Mouse (Mus musculus): ENCODE results near the gene Ighmbp2.

Gene Ighmbp2

DNA sequence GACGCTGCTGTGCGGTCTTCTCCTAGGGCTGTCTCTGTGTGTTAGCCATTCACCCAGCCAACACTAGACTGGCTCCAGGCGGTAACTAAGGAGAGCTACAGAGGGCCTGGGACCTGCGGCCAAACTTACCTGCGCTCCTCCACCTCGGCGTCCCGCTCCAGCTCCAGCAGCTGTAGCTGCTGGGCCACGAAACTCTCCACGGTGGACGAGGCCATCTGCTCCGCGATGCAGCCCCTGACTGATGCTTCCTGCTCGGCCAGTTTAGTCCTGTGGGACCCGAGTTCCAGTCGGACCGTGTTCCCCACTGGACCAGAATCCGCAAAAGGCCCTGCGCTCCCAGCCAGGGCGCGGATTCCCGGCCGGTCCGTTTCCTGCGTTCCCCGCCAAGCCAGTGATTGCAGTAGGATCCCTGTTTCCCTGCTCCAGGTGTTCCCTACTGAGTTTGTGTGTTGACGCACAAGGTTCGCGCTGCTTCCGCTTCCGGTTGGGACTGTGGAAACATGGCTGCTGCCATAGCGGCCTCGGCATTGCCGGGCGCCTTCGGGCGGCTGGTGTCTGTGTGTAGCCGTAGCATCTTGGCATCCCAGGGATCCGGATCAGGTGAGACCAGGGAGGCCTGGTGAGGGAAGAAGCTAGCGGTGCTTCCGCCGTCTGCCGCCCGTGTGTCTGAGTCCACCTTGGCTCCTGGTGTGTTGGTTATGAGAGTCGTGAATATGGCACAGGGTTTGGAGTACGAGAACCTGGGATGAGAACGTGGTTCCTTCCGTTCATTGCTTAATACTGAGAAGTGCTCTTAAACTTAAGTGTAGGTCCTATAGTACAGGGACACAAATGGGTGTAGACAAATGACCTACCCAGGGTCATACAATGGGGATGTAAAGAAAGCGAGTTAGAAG is at the start of gene Ighmbp2, which contains the start of gene Mrpl21:
Gene Ighmbp2 (minus strand): TSS at position 446 of the 896 bp plus-strand sequence.
Gene Mrpl21 (plus strand): TSS at position 330 of the 896 bp plus-strand sequence.
- peak; percentile 83 for DNase-seq (ENCODE audit: low spot score)

DNA sequence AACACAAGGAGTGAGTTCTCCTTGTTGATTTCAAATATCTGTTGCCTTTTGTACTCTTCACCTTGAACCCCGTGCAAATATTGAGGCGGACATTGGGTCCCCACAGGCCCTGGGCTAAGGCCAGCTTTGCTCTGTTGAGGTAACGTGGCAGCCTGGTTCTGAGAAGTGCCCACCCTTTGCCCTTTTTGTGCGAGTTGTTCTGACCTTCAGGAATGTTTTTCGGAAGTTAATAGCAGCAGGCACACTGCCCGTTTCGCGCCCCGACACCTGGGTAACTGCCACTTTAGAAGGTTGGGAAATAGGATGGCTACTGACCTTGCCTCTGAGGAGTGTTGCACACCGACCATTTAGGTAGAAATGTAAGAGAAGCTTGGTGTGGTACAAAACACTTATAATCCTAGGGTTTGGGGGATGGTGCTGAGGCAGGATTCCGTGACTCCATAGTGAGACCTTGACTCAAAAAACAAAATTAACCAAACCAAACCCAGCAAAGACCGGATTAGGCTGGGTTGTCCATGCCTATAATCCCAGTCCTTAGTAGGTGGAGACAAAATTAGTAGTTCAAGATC is 43.7 kb upstream of the Ighmbp2 start:
- no peak for DNase-seq (ENCODE audit: low spot score)

DNA sequence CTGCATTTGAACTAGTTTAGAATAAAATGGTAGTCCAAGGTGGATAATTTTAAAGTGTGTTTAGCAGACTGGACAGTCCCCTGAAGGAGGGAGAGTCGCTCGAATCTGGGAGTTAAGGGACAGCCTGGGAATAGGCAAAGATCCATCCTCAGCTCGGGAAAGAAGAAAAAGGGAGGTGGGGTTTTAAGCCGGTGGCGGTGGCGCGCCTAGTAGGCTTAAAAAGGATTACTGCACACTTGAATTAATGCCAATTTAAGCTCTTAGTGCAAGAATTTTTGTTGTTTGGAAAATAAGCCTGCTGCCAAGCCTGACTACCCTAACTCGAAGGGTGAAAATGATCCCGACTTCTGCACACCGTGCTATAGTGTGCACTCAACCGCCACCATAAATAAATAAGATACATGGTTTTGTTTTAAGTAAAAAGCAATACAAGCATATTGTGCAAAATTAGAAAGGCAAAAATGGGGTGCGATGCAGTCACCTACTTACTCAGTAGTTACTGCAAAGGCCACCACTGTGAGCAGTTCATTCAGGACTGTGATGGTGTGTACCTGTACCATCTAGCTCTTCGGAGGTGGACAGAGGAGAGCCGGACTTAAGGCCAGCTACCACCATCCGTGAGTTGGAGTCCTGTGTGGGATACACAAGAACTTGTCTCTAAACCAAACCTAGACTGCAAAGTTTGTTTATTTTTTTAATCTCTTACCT is 43.1 kb upstream of the Ighmbp2 start:
- no peak for DNase-seq (ENCODE audit: low spot score)

DNA sequence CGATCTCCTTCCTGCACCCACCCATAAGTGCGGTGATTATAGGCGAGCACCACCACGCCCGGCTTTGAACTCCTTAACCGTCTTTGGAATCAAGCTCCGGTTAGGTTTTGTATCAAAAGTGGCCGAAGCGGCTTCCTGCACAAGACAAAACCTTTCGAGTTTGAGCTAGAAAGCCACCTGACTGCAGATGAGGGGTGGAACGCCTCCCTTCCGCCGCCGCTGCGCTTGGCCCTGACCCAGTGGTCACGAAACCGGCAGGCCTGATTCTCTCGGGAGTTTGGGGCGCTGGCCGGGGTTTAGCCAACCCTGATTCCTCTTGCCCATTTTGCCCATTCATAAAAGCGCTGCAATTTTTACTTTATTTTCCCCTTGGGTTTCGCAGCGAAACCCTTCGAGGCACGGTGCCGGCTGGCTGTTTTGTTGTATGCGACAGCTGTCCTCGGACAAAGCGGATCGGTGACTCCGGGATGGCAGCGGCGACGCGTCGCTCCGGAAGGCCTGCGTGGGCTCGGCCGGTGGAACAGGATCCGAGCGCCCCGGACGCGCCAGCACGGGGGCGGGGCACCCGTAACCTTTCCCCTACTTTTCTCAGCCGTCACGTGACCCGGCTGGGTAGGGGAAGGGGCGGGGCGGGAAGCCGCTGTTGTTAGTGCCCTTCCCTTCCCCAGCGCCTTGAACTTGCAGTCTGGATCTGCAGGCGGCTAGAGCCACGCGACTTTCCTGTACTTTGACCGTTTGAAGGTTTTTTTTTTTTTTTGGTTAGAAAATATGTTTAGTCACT is 42.3 kb upstream of the Ighmbp2 start:
- DNase-seq (ENCODE audit: low spot score): peak; percentile 92

DNA sequence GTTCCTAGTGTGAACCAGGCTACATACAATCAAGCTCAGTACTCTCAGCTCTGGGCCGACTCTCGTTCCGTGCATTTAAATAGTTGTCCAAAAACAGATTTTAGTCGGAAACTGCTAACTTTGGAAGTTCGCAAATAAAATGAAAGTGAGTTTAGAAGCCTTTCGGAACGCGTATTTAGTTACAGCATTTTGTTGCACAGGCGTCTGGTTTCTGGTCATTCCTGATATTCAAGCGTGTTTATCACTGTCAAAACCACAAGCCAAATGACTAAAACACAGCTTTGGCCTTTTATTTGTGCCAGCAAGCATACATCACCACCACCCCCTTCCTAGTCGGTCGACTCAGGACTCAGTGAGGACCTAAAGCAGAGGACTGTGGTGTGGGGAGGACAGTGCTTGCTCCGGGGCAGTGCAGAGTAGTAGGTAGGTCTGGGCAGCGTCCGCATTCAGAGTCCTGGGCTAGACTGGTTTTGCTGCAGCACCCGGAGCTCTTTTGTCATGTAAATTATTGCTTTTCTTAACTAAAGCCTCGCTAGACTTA is 41.5 kb upstream of the Ighmbp2 start:
- DNase-seq (ENCODE audit: low spot score): peak; percentile 9

DNA sequence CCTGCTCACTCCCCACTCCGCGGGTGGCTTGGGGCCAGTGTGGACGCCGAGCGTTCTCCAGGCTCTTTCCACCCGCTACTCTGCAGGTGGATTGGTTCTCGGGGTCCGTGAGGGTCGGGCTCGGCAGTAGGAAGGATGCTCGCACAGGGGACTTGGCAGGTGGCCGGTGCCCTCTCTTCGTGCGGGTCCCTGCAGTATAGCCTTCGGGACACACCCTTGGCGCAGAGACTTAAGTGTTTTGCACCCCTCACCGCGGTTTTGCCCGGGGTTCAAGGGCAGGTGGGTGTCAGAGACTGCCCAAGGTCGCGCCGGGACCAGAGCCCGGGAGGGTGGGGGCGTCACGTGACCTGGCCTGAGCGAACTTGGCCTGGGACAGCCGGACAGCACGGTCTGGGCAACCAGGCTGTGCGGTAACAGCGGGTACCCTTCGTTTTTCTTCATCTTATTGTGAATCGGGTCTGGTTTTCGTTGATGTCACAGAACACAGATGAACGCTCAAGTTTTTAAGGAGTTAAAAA is 41.0 kb upstream of the Ighmbp2 start:
- DNase-seq (ENCODE audit: low spot score): peak; percentile 15

DNA sequence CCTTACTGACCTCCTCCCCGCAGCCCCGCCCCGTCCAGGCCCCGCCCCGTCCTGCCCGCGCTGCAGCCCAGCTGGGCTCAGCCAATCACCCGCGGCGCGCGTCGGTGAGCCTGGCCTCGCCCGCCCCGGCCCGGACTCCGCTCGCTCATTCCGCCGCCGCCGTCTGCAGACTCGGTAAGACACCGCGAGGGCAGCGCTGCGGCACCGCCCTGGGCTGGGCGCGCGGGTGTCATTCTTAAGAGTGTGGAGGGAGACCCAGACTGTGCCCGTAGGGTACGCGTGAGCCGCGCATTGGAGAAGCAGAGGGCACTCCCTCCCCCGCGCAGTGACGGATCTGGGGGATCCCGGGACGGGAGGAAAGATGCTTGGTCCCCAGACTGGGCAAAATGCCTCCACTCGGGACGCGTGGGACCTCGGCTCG is 40.4 kb upstream of the Ighmbp2 start:
- peak; percentile 63 for DNase-seq (ENCODE audit: low spot score)

DNA sequence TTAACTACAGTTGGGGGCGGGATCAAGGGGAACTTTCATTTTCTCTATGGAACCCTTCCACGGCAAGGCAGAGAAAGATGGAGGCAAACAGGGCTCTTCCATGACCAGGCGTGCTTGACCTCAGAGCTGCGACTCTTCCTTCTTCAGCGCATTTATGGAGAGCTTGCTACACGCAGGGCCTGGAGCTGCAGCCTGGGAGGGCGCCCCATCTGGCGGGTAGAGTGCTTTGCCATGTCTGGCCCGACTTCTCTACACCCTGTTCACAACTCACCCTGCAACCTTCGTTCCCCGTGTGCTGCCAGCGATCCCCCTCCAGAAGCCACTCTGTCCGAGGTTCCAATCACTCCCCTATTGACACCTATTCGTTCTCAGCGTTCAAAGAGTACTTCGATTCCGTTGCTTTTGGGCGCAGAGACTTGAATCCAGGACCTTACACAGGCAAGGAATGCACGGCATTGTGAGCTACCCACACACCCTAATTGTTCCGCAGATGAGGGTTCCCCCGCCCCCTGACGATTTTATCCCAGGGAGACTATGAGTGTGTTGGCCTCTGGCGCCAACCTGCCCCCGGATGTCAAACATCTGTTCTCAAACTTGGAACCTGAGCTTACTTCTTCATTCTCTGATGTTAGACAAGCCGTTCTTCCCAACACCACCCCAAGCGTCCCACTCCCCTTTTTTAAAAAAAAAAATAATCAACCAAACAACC is 39.6 kb upstream of the Ighmbp2 start, which contains the start of gene Cpt1a:
Gene Cpt1a (plus strand): TSS at position 74 of the 709 bp plus-strand sequence.
- peak; percentile 67 for DNase-seq (ENCODE audit: low spot score)

DNA sequence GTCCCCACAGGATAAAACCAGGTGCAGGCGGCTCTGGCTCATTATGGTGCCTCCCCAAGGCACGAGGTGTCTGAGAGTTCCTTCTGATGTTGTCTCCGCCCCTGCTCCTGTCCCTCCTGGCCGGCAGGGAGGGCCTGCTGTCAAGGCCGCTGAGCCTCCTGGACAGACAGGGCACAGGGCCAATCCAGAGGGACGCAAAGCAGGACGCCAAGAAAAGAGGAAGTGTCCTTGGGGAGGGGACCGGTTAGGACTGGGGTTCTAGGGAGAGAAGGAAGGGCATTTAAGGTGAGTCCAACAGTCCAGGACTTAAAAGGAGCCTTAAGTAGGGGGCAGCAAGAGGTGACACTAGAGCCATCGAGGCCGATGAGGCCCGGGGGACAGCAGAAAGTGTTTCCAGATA is 38.8 kb upstream of the Ighmbp2 start:
- peak; percentile 7 for DNase-seq (ENCODE audit: low spot score)

DNA sequence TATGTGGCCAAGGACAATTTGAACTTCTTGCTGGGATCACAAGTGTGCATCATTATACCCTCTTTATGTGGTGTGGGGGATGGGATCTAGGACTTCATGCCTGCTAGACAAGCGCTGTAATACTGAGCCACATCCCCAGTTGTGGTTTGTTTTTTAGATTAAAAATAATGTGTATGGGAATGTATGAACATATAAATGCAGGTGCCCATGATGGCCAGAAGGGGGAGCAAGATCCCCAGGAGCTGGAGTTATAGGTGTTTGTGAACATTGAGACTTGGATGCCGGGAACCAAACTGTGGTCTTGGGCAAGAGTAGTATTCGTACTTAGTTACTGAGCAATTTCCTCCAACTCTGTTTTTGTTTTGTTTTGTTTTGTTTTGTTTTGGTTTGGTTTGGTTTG is 38.0 kb upstream of the Ighmbp2 start:
- DNase-seq (ENCODE audit: low spot score): peak; percentile 48

DNA sequence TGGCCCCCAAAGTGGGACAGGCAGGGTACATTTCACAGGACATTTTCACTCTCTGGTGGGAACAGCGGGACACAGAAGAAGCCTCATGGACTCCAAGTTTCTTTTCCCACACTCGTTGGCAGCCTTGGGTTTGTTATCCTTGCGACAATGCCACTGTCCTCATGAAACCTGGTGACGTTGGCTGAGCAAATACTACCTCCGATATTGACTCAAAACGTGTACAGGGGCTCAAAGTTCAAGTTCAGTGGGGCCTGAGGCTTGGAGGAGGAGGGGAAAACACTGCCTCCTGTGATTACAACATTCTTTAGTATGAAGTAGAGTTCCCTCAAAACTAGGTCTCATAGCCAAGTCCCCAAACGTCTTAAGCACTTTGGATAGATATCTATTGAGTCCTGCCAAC is 37.3 kb upstream of the Ighmbp2 start:
- DNase-seq (ENCODE audit: low spot score): no peak

DNA sequence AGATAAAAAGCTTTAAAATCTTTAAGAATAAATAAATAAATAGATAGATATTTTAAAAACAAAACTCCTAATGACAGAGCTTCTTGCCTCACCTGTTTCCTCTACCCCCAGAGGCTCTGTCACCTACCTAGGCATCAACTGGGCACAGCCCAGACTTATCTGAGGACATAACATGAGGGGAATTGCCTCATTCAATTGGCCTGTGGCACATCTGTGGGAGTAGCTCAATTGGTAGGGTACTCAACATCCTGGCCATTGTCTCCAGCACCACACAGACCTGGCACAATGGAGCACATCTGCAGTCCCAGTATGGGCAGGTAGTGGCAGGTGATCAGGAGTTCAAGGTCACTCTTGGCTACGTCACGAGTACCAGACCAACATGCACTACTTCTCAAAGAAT is 36.5 kb upstream of the Ighmbp2 start:
- no peak for DNase-seq (ENCODE audit: low spot score)

DNA sequence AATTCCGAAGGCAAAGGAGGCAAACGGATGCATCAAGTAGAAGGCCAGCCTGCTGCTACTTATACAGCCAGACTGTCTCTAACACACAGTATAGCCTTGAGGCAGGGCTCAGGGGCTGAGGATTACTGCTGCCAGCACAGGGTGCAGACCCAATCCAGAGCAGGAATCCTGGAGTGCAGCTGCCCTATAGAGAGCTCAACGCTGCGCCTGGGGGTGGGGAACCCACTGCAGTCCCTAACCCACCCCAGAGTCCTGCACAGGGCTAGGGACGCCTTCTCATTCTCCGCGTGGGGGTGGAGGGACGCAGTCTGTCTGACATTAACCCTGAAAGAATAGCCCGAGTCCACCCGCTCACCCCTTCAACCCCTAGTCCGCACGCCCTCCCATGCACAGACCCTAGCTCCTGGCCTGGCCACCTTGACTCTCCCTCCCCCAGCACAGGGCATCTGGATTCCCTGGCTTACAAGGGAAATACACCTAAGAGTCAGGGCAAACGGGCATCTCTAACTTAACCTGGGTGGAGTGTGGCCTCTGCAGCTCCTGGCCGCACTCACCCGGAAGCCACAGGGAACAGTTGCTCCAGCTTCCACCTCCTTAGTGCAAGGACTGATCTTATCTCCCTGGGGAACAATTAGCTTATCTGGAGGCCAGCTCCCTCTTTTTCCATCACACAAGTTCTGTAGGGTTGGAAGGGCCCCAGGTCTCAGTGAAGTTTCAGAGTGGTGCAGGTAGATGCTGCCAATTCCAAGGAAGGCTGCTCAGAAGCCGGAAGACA is 24.5 kb upstream of the Ighmbp2 start:
- no peak for DNase-seq (ENCODE audit: low spot score)

DNA sequence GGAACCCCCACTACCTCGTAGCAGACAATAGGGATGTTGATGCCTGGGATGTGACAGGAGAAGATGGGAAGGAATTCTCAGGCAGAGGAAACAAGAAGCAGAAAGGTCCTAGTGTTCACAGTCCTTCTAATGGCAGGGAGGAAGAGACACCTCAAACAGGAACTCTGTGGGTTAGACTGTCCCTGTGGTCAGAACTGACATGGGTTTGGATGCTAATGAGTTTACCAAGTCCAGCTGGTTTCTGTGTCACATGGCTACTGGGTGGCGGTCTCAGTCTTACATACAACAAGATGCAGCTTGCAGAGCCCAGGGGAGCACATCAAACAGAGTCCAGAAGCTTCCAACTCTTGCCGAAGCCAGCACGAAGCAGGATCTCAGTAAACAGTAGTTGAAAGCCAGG is 21.2 kb upstream of the Ighmbp2 start:
- no peak for DNase-seq (ENCODE audit: low spot score)

DNA sequence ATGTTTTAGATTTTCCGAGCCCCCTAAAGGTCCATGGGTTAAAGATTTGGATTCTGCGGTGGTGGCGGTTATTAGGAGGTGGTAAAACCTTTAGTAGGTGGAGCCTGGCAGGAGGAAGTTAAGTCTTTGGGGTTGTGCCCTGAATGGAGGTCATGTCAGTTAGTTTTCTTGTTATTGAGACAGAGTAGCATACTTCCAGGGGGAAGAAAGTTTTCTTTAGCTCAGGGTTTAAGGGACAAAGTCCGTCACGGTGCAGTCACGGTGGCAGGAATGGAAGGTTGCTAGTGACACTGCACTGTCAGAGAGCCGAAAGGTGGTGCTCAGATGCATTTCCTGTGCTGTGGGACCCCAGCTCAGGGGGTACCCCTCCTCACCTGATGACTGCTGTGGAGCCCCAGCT is 15.0 kb upstream of the Ighmbp2 start:
- DNase-seq (ENCODE audit: low spot score): no peak

DNA sequence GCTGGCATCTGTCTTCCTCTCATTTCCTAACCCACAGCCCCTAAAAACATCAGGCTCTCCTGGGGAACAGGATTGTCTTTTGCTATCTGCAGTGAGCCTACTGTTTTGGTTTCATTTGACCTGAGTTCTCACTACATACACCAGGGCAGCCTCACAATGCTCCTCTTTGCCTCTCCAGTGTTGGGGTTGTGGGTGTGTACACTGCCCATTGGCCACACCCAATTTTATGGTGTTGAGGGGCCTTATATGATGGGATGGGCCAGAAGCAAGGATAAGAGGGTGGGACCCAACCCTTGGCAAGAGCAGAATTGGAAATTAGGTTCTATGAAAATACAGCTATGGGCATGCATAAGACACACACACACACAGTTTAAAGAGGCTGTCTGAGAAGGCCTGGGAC is 14.2 kb upstream of the Ighmbp2 start:
- DNase-seq (ENCODE audit: low spot score): no peak

DNA sequence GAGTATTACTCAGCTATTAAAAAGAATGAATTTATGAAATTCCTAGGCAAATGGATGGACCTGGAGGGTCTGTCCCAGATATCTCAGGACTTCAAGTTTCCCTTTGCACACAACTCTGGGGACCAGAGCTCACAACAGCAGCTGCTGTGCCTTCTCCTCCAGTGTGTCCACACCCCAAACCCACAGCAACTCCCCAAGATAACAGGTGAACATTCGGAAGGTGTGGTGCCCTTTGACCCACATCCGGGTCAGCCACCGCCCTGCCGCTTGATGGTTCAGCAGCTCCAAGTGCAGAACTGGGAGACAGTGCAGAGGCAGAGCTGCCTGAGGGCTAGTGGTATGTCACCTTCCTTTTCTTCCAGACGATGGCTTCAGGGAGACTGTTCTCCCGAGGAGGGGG is 12.4 kb upstream of the Ighmbp2 start:
- no peak for DNase-seq (ENCODE audit: low spot score)

DNA sequence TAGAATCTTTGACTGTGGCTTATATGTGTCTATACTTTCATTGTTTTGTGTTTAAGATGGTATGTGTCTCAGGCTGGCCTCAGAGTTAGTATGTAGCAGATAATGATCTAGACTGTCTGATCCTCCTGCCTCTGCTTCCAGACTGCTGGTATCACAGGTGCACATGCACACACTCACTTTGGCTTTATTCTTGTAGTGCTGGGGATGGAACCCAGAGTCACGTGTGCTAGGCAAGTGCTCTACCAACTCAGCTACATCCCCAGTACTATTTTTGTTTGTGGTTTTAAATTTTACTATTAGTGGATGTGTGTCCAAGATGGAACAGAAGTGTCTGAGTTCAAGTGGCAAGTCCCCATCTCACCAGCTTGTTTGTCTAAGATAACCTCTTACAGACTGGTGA is 10.2 kb upstream of the Ighmbp2 start:
- no peak for DNase-seq (ENCODE audit: low spot score)

DNA sequence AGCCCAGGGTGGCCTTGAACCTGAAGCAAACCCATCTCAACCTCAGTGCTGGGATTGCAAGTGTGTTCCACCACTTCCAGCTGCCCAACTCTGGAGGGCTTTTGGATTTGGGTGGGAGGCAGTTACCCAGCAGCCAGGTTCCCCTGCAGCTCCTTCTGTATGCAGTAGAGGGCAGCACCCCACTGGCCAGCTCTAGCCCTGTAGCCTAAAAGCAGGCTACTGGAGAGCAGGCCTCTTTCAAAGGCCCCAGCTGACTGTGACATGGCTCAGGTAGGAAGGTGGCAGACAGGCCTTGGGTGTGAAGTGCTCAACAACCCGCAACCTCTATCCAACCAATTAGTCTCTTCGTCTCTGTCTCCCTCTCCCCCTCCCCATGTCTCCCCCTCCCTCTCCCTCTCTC is 9.2 kb upstream of the Ighmbp2 start:
- peak; percentile 46 for DNase-seq (ENCODE audit: low spot score)

DNA sequence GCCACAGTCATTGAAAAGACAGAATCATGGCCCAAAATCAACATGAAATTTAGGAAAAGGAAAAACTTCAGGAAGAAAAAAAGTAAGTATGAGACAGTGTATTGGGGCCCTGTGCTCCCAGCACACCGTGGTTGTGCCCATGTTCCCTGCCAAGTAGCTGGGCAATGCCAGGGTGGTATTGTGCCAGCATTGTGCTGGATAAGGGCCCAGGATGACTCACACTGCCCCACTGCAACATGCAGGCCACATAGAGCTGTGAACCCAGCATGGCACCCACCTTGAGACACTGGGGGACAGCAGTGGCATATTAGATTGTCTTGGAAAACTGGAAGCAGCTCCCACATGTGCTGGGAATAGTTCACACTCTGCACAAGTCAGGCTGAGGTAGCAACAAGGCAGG is 6.2 kb upstream of the Ighmbp2 start:
- DNase-seq (ENCODE audit: low spot score): no peak
